Mouse (Mus musculus) ovary, adult 18-20 months (tissue): ENCODE data around the gene Nlgn1.
"Not testable (repeated sequence)": the region's sequence is repeated elsewhere in the genome, so short reads cannot be mapped to it uniquely, and the experiment has no call there.

Source experiments
- DNase-seq: peaks from one replicate; pipeline ENCODE4 v3.0.0; 2022; ENCODE audit warnings: low spot score, mixed read lengths

Gene Nlgn1

GRCm38 (mm10) chr3:25629198-25629597, 703.1 kb downstream of the Nlgn1 start:
- DNase-seq: no peak

GRCm38 (mm10) chr3:25606597-25606996, 725.7 kb downstream of the Nlgn1 start:
- no peak for DNase-seq

- no peak for DNase-seq
Observed at GRCm38 (mm10) chr3:25597513-25597912, 734.7 kb downstream of the Nlgn1 start.

- no peak for DNase-seq
Observed at GRCm38 (mm10) chr3:25575526-25575925, 756.7 kb downstream of the Nlgn1 start.

GRCm38 (mm10) chr3:25574840-25575239, 757.4 kb downstream of the Nlgn1 start:
- DNase-seq: no peak

- not testable (repeated sequence) for DNase-seq
Observed at GRCm38 (mm10) chr3:25558513-25558912, 773.7 kb downstream of the Nlgn1 start.

GRCm38 (mm10) chr3:25549097-25549496, 783.2 kb downstream of the Nlgn1 start:
- DNase-seq: not testable (repeated sequence)

GRCm38 (mm10) chr3:25524236-25524635, 808.0 kb downstream of the Nlgn1 start:
- DNase-seq: peak; percentile 69

GRCm38 (mm10) chr3:25463051-25463450, 869.2 kb downstream of the Nlgn1 start:
- no peak for DNase-seq

GRCm38 (mm10) chr3:25456250-25456860, 875.9 kb downstream of the Nlgn1 start:
- no peak for DNase-seq

GRCm38 (mm10) chr3:25452314-25452713, 879.9 kb downstream of the Nlgn1 start:
- no peak for DNase-seq

- no peak for DNase-seq
Observed at GRCm38 (mm10) chr3:25450471-25450870, 881.8 kb downstream of the Nlgn1 start.

- no peak for DNase-seq
Observed at GRCm38 (mm10) chr3:25449356-25449755, 882.9 kb downstream of the Nlgn1 start.

- no peak for DNase-seq
Observed at GRCm38 (mm10) chr3:25447181-25447580, 885.1 kb downstream of the Nlgn1 start.

- DNase-seq: no peak
Observed at GRCm38 (mm10) chr3:25443657-25444056, 888.6 kb downstream of the Nlgn1 start.

GRCm38 (mm10) chr3:25442617-25443016, 889.6 kb downstream of the Nlgn1 start:
- DNase-seq: no peak

GRCm38 (mm10) chr3:25426931-25427330, 905.3 kb downstream of the Nlgn1 start:
- DNase-seq: no peak

GRCm38 (mm10) chr3:25412003-25412402, 920.3 kb downstream of the Nlgn1 start:
- no peak for DNase-seq
